Mouse (Mus musculus): ENCODE measurements around the gene Gm21976. TPM values are rescaled to one million over a fixed set of nuclear protein-coding genes. Genes with fewer than 3 reads are reported as not detected.

The Gm21976 gene
- polyA plus RNA-seq, 1 experiment from 2014 or later, result not detected

DNA sequence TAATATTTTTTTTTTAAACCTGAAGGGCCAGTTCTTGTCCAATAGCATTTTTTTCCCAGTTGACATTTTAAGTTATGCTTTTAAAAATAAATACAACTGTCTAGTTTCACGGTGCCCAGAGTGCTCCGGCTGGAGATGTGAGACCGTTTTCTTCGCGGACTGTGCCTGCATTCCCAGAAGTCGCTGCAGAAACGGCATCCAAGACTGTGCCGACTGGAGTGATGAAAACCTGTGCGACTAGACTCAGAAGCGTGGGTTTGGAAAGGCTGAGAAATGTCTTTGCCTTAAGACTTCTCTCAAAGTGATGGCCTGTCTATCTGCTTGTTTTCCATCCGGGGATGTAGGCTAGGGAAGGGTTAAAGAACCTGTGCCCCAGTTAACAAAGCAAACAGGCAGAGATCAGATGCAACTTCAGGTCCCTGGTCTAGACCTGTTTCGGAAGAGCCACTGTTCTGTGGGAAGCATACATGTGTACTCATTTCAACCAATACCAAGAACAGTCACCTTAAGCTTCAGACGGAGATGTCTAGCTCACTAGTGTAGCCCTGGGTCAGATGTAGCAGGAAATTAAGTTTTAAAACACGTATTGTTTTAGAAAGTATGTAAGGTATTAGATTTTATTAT, 27.3 kb downstream of the Gm21976 start:
- no peak overlapping the region for H3K4me3 ChIP-seq (ENCODE audit: low read depth, low read length)
- H3K9me3 ChIP-seq (ENCODE audit: control insufficient read depth, low read length), result no peaks in the 10 kb centered on the region
- ATAC-seq (ENCODE audit: low FRiP score) (no peak), DNase-seq (ENCODE audit: low spot score) (no peak)
- H3K27me3 ChIP-seq (ENCODE audit: control insufficient read depth, insufficient read depth, low read length), result no peaks in the 10 kb centered on the region
- H3K9ac ChIP-seq (ENCODE audit: low read depth, low read length), result no peak overlapping the region
- H3K4me2 ChIP-seq (replicated peaks; ENCODE audit: low read depth, low read length), result no peak overlapping the region
- no peaks in the 10 kb centered on the region for H3K36me3 ChIP-seq (ENCODE audit: control insufficient read depth, insufficient read depth, low read length)
- no peak overlapping the region for H3K27ac ChIP-seq (ENCODE audit: low read depth, low read length)
- H3K4me1 ChIP-seq (replicated peaks; ENCODE audit: control insufficient read depth, insufficient read depth, low read length), result no peaks in the 10 kb centered on the region
- WGBS, result 61% methylated on average over 14 of the region's 14 CpGs

DNA sequence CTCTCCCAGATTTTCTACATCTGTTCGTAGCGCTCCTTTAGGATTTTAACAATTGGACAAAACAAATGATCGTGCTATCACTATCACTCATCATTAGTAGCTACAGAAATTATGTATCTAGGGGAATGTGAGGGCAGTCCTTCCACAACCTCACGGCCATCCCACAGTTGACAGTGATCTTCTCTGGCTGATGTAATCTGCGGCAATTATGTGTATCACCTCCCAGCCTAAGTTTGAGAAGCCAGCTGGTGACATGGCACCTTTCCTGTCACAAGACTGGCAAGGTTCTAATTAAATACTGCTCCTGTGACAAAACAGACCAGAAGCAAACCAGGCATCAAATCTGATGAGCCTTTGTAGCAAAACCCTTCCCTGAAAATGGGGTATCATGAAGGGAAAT, 28.3 kb downstream of the Gm21976 start:
- no peak overlapping the region for H3K4me3 ChIP-seq (ENCODE audit: low read depth, low read length)
- H3K4me2 ChIP-seq (replicated peaks; ENCODE audit: low read depth, low read length), result no peak overlapping the region
- H3K9ac ChIP-seq (ENCODE audit: low read depth, low read length), result no peak overlapping the region
- ATAC-seq (ENCODE audit: low FRiP score) (no peak), DNase-seq (ENCODE audit: low spot score) (no peak)
- H3K4me1 ChIP-seq (replicated peaks; ENCODE audit: control insufficient read depth, insufficient read depth, low read length), result no peaks in the 10 kb centered on the region
- no peaks in the 10 kb centered on the region for H3K9me3 ChIP-seq (ENCODE audit: control insufficient read depth, low read length)
- no peaks in the 10 kb centered on the region for H3K27me3 ChIP-seq (ENCODE audit: control insufficient read depth, insufficient read depth, low read length)
- H3K36me3 ChIP-seq (ENCODE audit: control insufficient read depth, insufficient read depth, low read length), result no peaks in the 10 kb centered on the region
- H3K27ac ChIP-seq (ENCODE audit: low read depth, low read length), result no peak overlapping the region
- WGBS, result 90% methylated on average over 5 of the region's 5 CpGs

DNA sequence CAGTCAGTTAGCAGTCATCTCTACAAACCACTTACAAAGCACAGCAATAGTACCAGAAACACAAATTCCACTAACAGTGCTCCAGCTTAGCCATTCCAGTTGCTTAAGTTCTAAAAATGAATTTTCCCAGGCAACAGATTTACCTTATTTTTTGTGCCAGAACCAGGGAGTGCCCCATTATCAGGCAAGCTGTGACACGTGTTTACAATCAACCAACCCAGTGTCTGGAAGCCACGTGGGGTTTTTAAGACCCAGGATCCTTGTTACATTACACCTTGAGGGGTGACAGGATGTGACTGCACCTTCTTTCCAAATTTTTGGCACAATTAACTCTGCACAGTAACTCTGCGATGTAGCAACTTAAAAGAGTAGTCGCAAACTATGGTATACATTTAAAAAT, 29.0 kb downstream of the Gm21976 start:
- H3K9me3 ChIP-seq (ENCODE audit: control insufficient read depth, low read length), result no peaks in the 10 kb centered on the region
- no peak overlapping the region for H3K27ac ChIP-seq (ENCODE audit: low read depth, low read length)
- H3K4me2 ChIP-seq (replicated peaks; ENCODE audit: low read depth, low read length), result no peak overlapping the region
- H3K9ac ChIP-seq (ENCODE audit: low read depth, low read length), result no peak overlapping the region
- no peaks in the 10 kb centered on the region for H3K27me3 ChIP-seq (ENCODE audit: control insufficient read depth, insufficient read depth, low read length)
- ATAC-seq (ENCODE audit: low FRiP score), result no peak
- H3K4me1 ChIP-seq (replicated peaks; ENCODE audit: control insufficient read depth, insufficient read depth, low read length), result no peaks in the 10 kb centered on the region
- whole genome bisulfite sequencing, result 89% methylated on average over 4 of the region's 4 CpGs
- H3K4me3 ChIP-seq (ENCODE audit: low read depth, low read length), result no peak overlapping the region
- no peaks in the 10 kb centered on the region for H3K36me3 ChIP-seq (ENCODE audit: control insufficient read depth, insufficient read depth, low read length)
- DNase-seq (ENCODE audit: low spot score), result no peak

DNA sequence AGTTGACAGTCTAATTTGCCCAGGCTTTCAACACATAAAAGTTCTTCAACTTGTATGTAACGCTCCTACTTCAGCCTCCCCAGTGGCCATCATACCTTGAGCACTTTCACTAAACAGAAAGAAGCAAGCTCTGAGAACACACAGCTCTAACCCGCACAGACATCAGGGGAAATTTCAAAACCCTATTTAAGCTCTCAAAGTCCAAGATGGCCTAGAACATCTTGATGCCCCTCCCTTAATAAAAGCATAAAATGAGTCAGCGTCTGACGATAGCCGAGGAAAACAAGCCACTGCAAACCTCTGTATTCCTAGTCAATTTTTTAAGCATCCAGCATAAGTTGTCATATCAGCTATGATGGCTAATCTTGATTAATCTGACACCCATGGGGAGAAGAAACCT, 31.9 kb downstream of the Gm21976 start:
- no peak for ATAC-seq (ENCODE audit: low FRiP score)
- 95% methylated on average over 5 of the region's 5 CpGs for WGBS

DNA sequence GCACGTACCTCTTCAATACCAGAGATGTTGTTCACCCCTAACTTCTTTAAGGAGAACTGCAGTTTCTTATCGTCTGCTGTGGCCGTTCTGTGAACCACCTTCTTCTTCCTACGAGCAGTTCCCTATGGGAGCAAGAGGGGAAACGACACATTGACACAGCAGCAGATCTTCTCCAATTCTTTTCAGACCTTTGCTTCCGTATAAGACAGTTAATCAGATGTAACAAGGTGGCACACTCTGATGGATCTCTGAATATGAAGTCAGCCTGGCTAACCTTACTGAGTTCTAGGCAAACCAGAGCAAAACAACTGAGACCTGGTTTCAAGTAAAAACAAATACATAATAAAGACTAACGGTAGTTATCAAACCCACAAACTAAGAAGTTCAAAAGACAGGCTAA, 33.9 kb downstream of the Gm21976 start:
- Histone ChIP-seq H3K9ac (ENCODE audit: low read depth, low read length) (no peak overlapping the region), H3K4me2 (replicated peaks; ENCODE audit: low read depth, low read length) (no peak overlapping the region), H3K27me3 (ENCODE audit: control insufficient read depth, insufficient read depth, low read length) (no peaks in the 10 kb centered on the region), H3K9me3 (ENCODE audit: control insufficient read depth, low read length) (no peaks in the 10 kb centered on the region), H3K4me3 (ENCODE audit: low read depth, low read length) (no peak overlapping the region), H3K36me3 (ENCODE audit: control insufficient read depth, insufficient read depth, low read length) (no peaks in the 10 kb centered on the region), H3K4me1 (replicated peaks; ENCODE audit: control insufficient read depth, insufficient read depth, low read length) (0 out of 2 replicates have a peak, but pooled peaks cover 2% of the 10 kb centered on the region), H3K27ac (ENCODE audit: low read depth, low read length) (no peak overlapping the region)
- ATAC-seq (ENCODE audit: low FRiP score) (no peak), DNase-seq (ENCODE audit: low spot score) (no peak)
- 81% methylated on average over 7 of the region's 7 CpGs for WGBS

More for the DNA sequence above, 31.9 kb downstream of the Gm21976 start:
- no peak overlapping the region for H3K27ac ChIP-seq (ENCODE audit: low read depth, low read length)
- DNase-seq (ENCODE audit: low spot score), result no peak
- no peak overlapping the region for H3K9ac ChIP-seq (ENCODE audit: low read depth, low read length)
- H3K27me3 ChIP-seq (ENCODE audit: control insufficient read depth, insufficient read depth, low read length), result no peaks in the 10 kb centered on the region
- 0 out of 2 replicates have a peak, but pooled peaks cover 2% of the 10 kb centered on the region for H3K4me1 ChIP-seq (replicated peaks; ENCODE audit: control insufficient read depth, insufficient read depth, low read length)
- H3K4me2 ChIP-seq (replicated peaks; ENCODE audit: low read depth, low read length), result no peak overlapping the region
- no peaks in the 10 kb centered on the region for H3K36me3 ChIP-seq (ENCODE audit: control insufficient read depth, insufficient read depth, low read length)
- H3K4me3 ChIP-seq (ENCODE audit: low read depth, low read length), result no peak overlapping the region
- H3K9me3 ChIP-seq (ENCODE audit: control insufficient read depth, low read length), result no peaks in the 10 kb centered on the region

DNA sequence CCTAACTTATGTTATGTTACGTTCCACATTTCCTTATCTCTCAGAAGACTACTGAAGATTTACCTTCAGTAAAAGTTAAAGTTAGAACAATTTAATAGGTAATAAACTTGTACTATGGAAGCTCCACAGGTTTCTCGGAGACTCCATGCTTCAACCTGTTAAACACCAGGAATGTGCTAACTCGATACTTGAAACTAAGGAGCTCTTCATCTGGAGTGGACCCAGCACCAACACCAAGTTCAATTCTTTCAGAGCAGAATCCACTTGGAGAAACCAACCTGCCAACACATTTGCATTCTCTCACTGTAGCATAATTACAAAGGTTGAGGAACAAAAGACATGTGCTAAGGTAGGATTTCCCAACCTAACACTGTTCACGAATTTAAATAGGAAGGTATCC, 35.4 kb downstream of the Gm21976 start:
- H3K4me3 ChIP-seq (ENCODE audit: low read depth, low read length), result peak overlapping the region; percentile 100; the same call in 1 of the 2 replicates
- WGBS, result 79% methylated on average over 4 of the region's 4 CpGs

DNA sequence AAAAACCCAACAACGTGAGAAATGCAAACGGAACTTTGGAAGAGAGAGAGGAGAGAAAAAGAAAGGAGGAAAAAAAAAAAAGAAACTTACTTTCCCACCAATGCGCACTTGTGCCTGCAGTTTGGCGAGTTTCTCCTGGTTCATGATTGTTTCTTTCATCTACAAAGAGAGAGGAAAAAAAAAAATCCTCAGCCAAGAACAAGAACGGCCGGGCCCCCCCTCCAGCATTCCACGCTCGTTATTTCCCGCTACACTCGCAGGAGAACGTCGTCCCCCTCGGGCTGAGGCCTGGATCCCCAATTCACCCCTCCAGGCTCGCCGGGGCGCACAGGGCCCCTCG, 36.4 kb downstream of the Gm21976 start:
- Histone ChIP-seq H3K27ac (ENCODE audit: low read depth, low read length) (peak overlapping the region; percentile 74), H3K36me3 (ENCODE audit: control insufficient read depth, insufficient read depth, low read length) (no peaks in the 10 kb centered on the region), H3K4me1 (replicated peaks; ENCODE audit: control insufficient read depth, insufficient read depth, low read length) (0 out of 2 replicates have a peak, but pooled peaks cover 2% of the 10 kb centered on the region), H3K9ac (ENCODE audit: low read depth, low read length) (peak overlapping the region; percentile 96), H3K4me2 (replicated peaks; ENCODE audit: low read depth, low read length) (peak overlapping the region; percentile 42), H3K27me3 (ENCODE audit: control insufficient read depth, insufficient read depth, low read length) (no peaks in the 10 kb centered on the region), H3K9me3 (ENCODE audit: control insufficient read depth, low read length) (no peaks in the 10 kb centered on the region), H3K4me3 (ENCODE audit: low read depth, low read length) (peak overlapping the region; percentile 100)
- ATAC-seq (ENCODE audit: low FRiP score), result no peak
- no peak for DNase-seq (ENCODE audit: low spot score)
- WGBS, result under 1% methylated on average over 16 of the region's 17 CpGs

More for the DNA sequence above, 35.4 kb downstream of the Gm21976 start:
- no peak for DNase-seq (ENCODE audit: low spot score)
- peak overlapping the region; percentile 22 for H3K4me2 ChIP-seq (replicated peaks; ENCODE audit: low read depth, low read length)
- no peak overlapping the region for H3K27ac ChIP-seq (ENCODE audit: low read depth, low read length)
- 0 out of 2 replicates have a peak, but pooled peaks cover 2% of the 10 kb centered on the region for H3K4me1 ChIP-seq (replicated peaks; ENCODE audit: control insufficient read depth, insufficient read depth, low read length)
- H3K9ac ChIP-seq (ENCODE audit: low read depth, low read length), result no peak overlapping the region
- H3K9me3 ChIP-seq (ENCODE audit: control insufficient read depth, low read length), result no peaks in the 10 kb centered on the region
- no peaks in the 10 kb centered on the region for H3K27me3 ChIP-seq (ENCODE audit: control insufficient read depth, insufficient read depth, low read length)
- no peak for ATAC-seq (ENCODE audit: low FRiP score)
- no peaks in the 10 kb centered on the region for H3K36me3 ChIP-seq (ENCODE audit: control insufficient read depth, insufficient read depth, low read length)

DNA sequence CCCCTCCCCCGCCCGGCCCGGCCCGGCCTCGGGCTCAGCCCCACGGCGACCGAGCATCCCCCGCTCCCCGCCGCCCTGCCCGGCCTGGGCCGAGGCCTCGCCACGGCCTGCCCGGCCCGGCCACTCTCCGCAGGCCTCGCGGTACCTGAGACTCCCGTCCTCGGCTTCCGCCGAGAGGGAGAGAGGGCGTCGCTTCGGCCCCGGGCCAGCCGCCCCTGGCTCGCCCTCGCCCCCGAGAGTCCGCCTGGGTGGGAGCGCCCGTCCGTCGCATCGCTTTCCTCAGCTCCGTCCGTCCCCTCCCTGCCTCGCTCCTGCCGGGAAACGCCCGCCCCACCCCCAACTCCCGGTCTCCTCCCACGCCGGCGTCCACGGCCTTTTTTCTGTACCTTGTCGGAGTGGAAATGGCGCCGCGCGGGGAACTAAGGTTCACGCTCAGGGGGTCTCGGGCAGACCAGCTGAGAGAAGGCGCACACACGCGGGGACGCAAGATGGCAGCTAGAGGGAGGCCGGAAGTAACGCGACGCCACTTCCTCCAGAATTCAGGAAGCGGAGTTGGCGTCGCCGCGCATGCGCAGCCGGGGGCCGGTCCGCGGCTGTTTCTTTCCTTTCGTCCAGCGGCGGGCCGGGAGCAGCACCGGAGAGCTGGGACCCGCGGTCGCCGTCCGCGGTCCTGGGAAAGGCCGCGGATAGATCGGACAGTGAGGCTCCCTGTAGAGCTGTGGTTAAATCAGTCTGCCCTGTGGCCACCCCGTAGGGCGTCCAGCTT, 37.0 kb downstream of the Gm21976 start, which contains the start of gene Btf3:
Gene Btf3 (minus strand): TSS at position 527 of the 766 bp plus-strand sequence.
- Histone ChIP-seq H3K27ac (ENCODE audit: low read depth, low read length) (peak within 1 kb of the TSS; percentile 74), H3K36me3 (ENCODE audit: control insufficient read depth, insufficient read depth, low read length) (no peaks in the 10 kb centered on the region), H3K4me3 (ENCODE audit: low read depth, low read length) (peak within 1 kb of the TSS; percentile 100), H3K9me3 (ENCODE audit: control insufficient read depth, low read length) (no peaks in the 10 kb centered on the region), H3K9ac (ENCODE audit: low read depth, low read length) (peak within 1 kb of the TSS; percentile 96), H3K27me3 (ENCODE audit: control insufficient read depth, insufficient read depth, low read length) (no peaks in the 10 kb centered on the region), H3K4me2 (replicated peaks; ENCODE audit: low read depth, low read length) (peak within 1 kb of the TSS; percentile 46), H3K4me1 (replicated peaks; ENCODE audit: control insufficient read depth, insufficient read depth, low read length) (0 out of 2 replicates have a peak, but pooled peaks cover 2% of the 10 kb centered on the region)
- DNase-seq (ENCODE audit: low spot score) (peak; percentile 97), ATAC-seq (ENCODE audit: low FRiP score) (peak; percentile 95)
- under 1% methylated on average over 61 of the region's 90 CpGs for WGBS
